Mouse (Mus musculus) limb, embryonic 10.5 days (tissue): ENCODE measurements around the gene Spink4. TPM values are rescaled to one million over a fixed set of nuclear protein-coding genes. Genes with fewer than 3 reads are reported as not detected.

Experiments
- DNase-seq: peaks from one replicate; pipeline ENCODE4 v3.0.0-alpha.2; 2017; ENCODE audit warnings: low spot score
- H3K27ac ChIP-seq: fragments of 300-500 bp; sonication (generic); 2 replicates; pipeline ENCODE4 v1.5.1; 2016; ENCODE audit warnings: mild to moderate bottlenecking
- H3K27me3 ChIP-seq: fragments of 300-500 bp; sonication (generic); 2 replicates; pipeline ENCODE4 v1.6.1; 2016; ENCODE audit warnings: low read depth, mild to moderate bottlenecking; ENCODE audit not compliant: poor library complexity, severe bottlenecking
- H3K36me3 ChIP-seq: fragments of 300-500 bp; sonication (generic); 2 replicates; pipeline ENCODE4 v1.6.1; 2016; ENCODE audit warnings: mild to moderate bottlenecking, moderate library complexity
- H3K4me1 ChIP-seq: fragments of 300-500 bp; sonication (generic); 2 replicates; pipeline ENCODE4 v1.6.1; 2016
- H3K4me3 ChIP-seq: fragments of 300-500 bp; sonication (generic); 2 replicates; pipeline ENCODE4 v1.5.1; 2016; ENCODE audit warnings: mild to moderate bottlenecking, moderate library complexity
- H3K9me3 ChIP-seq: fragments of 300-500 bp; sonication (generic); replicated peaks from 2 replicates; pipeline ENCODE4 v1.6.1; 2016; ENCODE audit warnings: mild to moderate bottlenecking
- WGBS: fragments of 180-500 bp; shearing (Covaris S2); methylation state at CpG from one replicate; pipeline ENCODE4 v1.1.7; 2016; 5-methylcytosine and 5-hydroxymethylcytosine counted together
- polyA plus RNA-seq: library from polyadenylated mRNA; unstranded; fragments of >200 nt; fragmentation: Nextera tagmentation; extraction: Ambion mirVana; gene quantifications from 2 replicates; pipeline ENCODE4 v1.2.1, GENCODE M21; 2016

Gene Spink4
- polyA plus RNA-seq, 1 experiment from 2014 or later: not detected

- Histone ChIP-seq H3K4me3 (no peak overlapping the region), H3K27ac (no peak overlapping the region), H3K27me3 (no peaks in the 10 kb centered on the region), H3K9me3 (no peaks in the 10 kb centered on the region), H3K36me3 (no peaks in the 10 kb centered on the region), H3K4me1 (no peaks in the 10 kb centered on the region)
- WGBS: 82% methylated on average over 11 of the region's 11 CpGs
- no peak for DNase-seq
Measured at GRCm38 (mm10) chr4:40888839-40889238, 31.0 kb upstream of the Spink4 start.

- 59% methylated on average over 3 of the region's 3 CpGs for WGBS
- Histone ChIP-seq H3K27ac (no peak overlapping the region), H3K4me1 (no peaks in the 10 kb centered on the region), H3K27me3 (no peaks in the 10 kb centered on the region), H3K4me3 (no peak overlapping the region), H3K36me3 (no peaks in the 10 kb centered on the region), H3K9me3 (no peaks in the 10 kb centered on the region)
- DNase-seq: no peak
Measured at GRCm38 (mm10) chr4:40889252-40889651, 30.6 kb upstream of the Spink4 start.

GRCm38 (mm10) chr4:40889983-40890382 is 29.9 kb upstream of the Spink4 start:
- 88% methylated on average over 4 of the region's 4 CpGs for WGBS
- no peaks in the 10 kb centered on the region for H3K36me3 ChIP-seq
- H3K27ac ChIP-seq: no peak overlapping the region
- H3K27me3 ChIP-seq: no peaks in the 10 kb centered on the region
- no peak overlapping the region for H3K4me3 ChIP-seq
- no peak for DNase-seq
- no peaks in the 10 kb centered on the region for H3K9me3 ChIP-seq
- H3K4me1 ChIP-seq: no peaks in the 10 kb centered on the region

- H3K27ac ChIP-seq: no peak overlapping the region
- no peaks in the 10 kb centered on the region for H3K4me1 ChIP-seq
- H3K4me3 ChIP-seq: no peak overlapping the region
- WGBS: 79% methylated on average over 5 of the region's 5 CpGs
- H3K36me3 ChIP-seq: no peaks in the 10 kb centered on the region
- DNase-seq: no peak
- H3K27me3 ChIP-seq: no peaks in the 10 kb centered on the region
- no peaks in the 10 kb centered on the region for H3K9me3 ChIP-seq
Measured at GRCm38 (mm10) chr4:40891206-40891605, 28.6 kb upstream of the Spink4 start.

GRCm38 (mm10) chr4:40895118-40895517 is 24.7 kb upstream of the Spink4 start:
- DNase-seq: no peak
- 90% methylated on average over 3 of the region's 3 CpGs for WGBS
- no peaks in the 10 kb centered on the region for H3K36me3 ChIP-seq
- H3K4me3 ChIP-seq: no peak overlapping the region
- 0 out of 2 replicates have a peak, but pooled peaks cover 7% of the 10 kb centered on the region for H3K4me1 ChIP-seq
- H3K27me3 ChIP-seq: no peaks in the 10 kb centered on the region
- H3K9me3 ChIP-seq: no peaks in the 10 kb centered on the region
- no peak overlapping the region for H3K27ac ChIP-seq

- Histone ChIP-seq H3K27me3 (no peaks in the 10 kb centered on the region), H3K27ac (no peak overlapping the region), H3K4me1 (0 out of 2 replicates have a peak, but pooled peaks cover 7% of the 10 kb centered on the region), H3K36me3 (no peaks in the 10 kb centered on the region), H3K4me3 (no peak overlapping the region), H3K9me3 (no peaks in the 10 kb centered on the region)
- WGBS: 96% methylated on average over 2 of the region's 2 CpGs
- no peak for DNase-seq
Measured at GRCm38 (mm10) chr4:40895646-40896045, 24.2 kb upstream of the Spink4 start.

- H3K36me3 ChIP-seq: no peaks in the 10 kb centered on the region
Measured at GRCm38 (mm10) chr4:40898476-40899044, 21.3 kb upstream of the Spink4 start.

GRCm38 (mm10) chr4:40899264-40899663 is 20.6 kb upstream of the Spink4 start:
- Histone ChIP-seq H3K27me3 (no peaks in the 10 kb centered on the region), H3K4me3 (no peak overlapping the region), H3K36me3 (no peaks in the 10 kb centered on the region), H3K9me3 (no peaks in the 10 kb centered on the region), H3K4me1 (0 out of 2 replicates have a peak, but pooled peaks cover 7% of the 10 kb centered on the region), H3K27ac (no peak overlapping the region)
- WGBS: 75% methylated on average over 2 of the region's 2 CpGs
- no peak for DNase-seq

More at GRCm38 (mm10) chr4:40898476-40899044, 21.3 kb upstream of the Spink4 start:
- H3K4me1 ChIP-seq: 0 out of 2 replicates have a peak, but pooled peaks cover 7% of the 10 kb centered on the region
- WGBS: 77% methylated on average over 6 of the region's 6 CpGs
- no peak for DNase-seq
- no peak overlapping the region for H3K27ac ChIP-seq
- no peaks in the 10 kb centered on the region for H3K27me3 ChIP-seq
- H3K4me3 ChIP-seq: no peak overlapping the region
- H3K9me3 ChIP-seq: no peaks in the 10 kb centered on the region

- Histone ChIP-seq H3K4me3 (no peak overlapping the region), H3K4me1 (0 out of 2 replicates have a peak, but pooled peaks cover 7% of the 10 kb centered on the region), H3K36me3 (no peaks in the 10 kb centered on the region), H3K9me3 (no peaks in the 10 kb centered on the region), H3K27me3 (no peaks in the 10 kb centered on the region), H3K27ac (no peak overlapping the region)
- DNase-seq: no peak
- 96% methylated on average over 3 of the region's 3 CpGs for WGBS
Measured at GRCm38 (mm10) chr4:40900071-40900470, 19.8 kb upstream of the Spink4 start.

- DNase-seq: no peak
- no peaks in the 10 kb centered on the region for H3K9me3 ChIP-seq
- 85% methylated on average over 4 of the region's 4 CpGs for WGBS
- no peaks in the 10 kb centered on the region for H3K36me3 ChIP-seq
- no peaks in the 10 kb centered on the region for H3K27me3 ChIP-seq
- H3K27ac ChIP-seq: no peak overlapping the region
- H3K4me1 ChIP-seq: 0 out of 2 replicates have a peak, but pooled peaks cover 7% of the 10 kb centered on the region
- H3K4me3 ChIP-seq: no peak overlapping the region
Measured at GRCm38 (mm10) chr4:40900612-40901011, 19.2 kb upstream of the Spink4 start.

GRCm38 (mm10) chr4:40906298-40906697 is 13.6 kb upstream of the Spink4 start:
- Histone ChIP-seq H3K36me3 (no peaks in the 10 kb centered on the region), H3K27ac (no peak overlapping the region), H3K27me3 (no peaks in the 10 kb centered on the region), H3K4me3 (no peak overlapping the region), H3K9me3 (no peaks in the 10 kb centered on the region), H3K4me1 (peaks cover 9% of the 10 kb centered on the region)
- WGBS: 37% methylated on average over 1 of the region's 1 CpGs
- DNase-seq: no peak

GRCm38 (mm10) chr4:40908261-40908969 is 11.4 kb upstream of the Spink4 start:
- Histone ChIP-seq H3K4me3 (no peak overlapping the region), H3K27ac (0 out of 2 replicates have a peak overlapping the region, but pooled peaks have one; percentile 17), H3K4me1 (peaks cover 9% of the 10 kb centered on the region), H3K27me3 (no peaks in the 10 kb centered on the region), H3K36me3 (no peaks in the 10 kb centered on the region), H3K9me3 (no peaks in the 10 kb centered on the region)
- 54% methylated on average over 20 of the region's 20 CpGs for WGBS
- no peak for DNase-seq

GRCm38 (mm10) chr4:40914287-40914867 is 5.5 kb upstream of the Spink4 start:
- H3K36me3 ChIP-seq: no peaks in the 10 kb centered on the region
- no peaks in the 10 kb centered on the region for H3K27me3 ChIP-seq
- H3K4me1 ChIP-seq: no peaks in the 10 kb centered on the region
- H3K4me3 ChIP-seq: no peak overlapping the region
- DNase-seq: no peak
- no peak overlapping the region for H3K27ac ChIP-seq
- no peaks in the 10 kb centered on the region for H3K9me3 ChIP-seq
